Mouse (Mus musculus): ENCODE results near the gene Cd164l2.

DNA sequence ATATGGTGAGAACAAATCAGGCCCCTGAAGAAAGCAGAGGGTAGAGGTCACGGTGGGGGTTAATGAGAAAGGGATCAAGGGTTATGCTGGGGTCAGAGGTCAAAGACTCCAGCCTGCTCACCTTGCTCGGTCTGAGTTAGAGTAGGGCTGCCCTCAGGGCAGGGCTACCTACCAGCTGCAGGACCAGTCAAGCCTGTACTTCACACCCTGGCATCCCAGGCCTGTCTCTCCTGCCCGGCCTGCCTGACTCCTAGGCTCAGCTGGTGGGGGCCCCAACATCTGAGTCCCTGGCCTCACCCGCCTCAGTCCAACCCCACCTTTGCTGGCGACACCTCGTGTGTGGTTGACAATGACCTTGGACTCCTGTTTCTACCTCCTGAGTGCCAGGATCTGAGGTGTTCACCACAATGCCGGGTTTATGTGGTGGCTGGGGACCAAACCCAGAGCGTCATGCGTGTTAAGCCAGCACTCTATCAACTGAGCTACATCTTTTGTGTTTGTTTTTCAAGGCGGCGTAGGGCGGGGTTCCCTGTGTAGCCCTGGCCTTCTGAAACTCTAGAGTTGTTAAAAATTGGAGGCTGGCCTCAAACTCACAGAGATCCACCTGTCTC is 46.0 kb downstream of the Cd164l2 start:
- no peak for TF ChIP-seq POLR2A (IDR thresholded peaks at IDR 0.05; ENCODE audit: control insufficient read depth, extremely low read depth, insufficient read depth, low read length, poor library complexity)
- TF ChIP-seq CTCF (IDR thresholded peaks at IDR 0.05; ENCODE audit: borderline replicate concordance, control insufficient read depth, extremely low read depth, insufficient read depth, low read length, poor library complexity) = no peak
